Mouse (Mus musculus) heart, adult 8-10 months (tissue): Measurements from ENCODE around the gene 0610010F05Rik. TPM values are rescaled to one million over a fixed set of nuclear protein-coding genes. Genes with fewer than 3 reads are reported as not detected.

Source experiments
- DNase-seq: peaks from one replicate; pipeline ENCODE4 v3.0.0; 2022; ENCODE audit warnings: low spot score
- total RNA-seq, 4 experiments: library from RNA; stranded (reverse); gene quantifications; 2 replicates each; pipeline ENCODE4 v1.2.4; 2022

0610010F05Rik gene
- total RNA-seq, 4 experiments from 2014 or later, result 7.6 to 11.5 (median 9.1) TPM

GRCm38 (mm10) chr11:23565761-23566160, 67.7 kb downstream of the 0610010F05Rik start:
- peak; percentile 63 for DNase-seq

GRCm38 (mm10) chr11:23557039-23557630, 76.3 kb downstream of the 0610010F05Rik start:
- no peak for DNase-seq

GRCm38 (mm10) chr11:23537446-23537845, 96.0 kb downstream of the 0610010F05Rik start:
- no peak for DNase-seq

- DNase-seq, result no peak
Observed at GRCm38 (mm10) chr11:23520473-23521205, 112.8 kb downstream of the 0610010F05Rik start, which contains the start of gene 1700093K21Rik. Gene 1700093K21Rik (minus strand): TSS chr11:23521155.

GRCm38 (mm10) chr11:23518981-23519380, 114.5 kb downstream of the 0610010F05Rik start:
- no peak for DNase-seq

- DNase-seq, result no peak
Observed at GRCm38 (mm10) chr11:23515315-23515714, 118.1 kb downstream of the 0610010F05Rik start.

Other genes with a start within 250 kb of the 0610010F05Rik start
- 10 to 100 TPM; 46.4 to 56.1 (median 53.7) TPM for gene Ahsa2, start 135.6 kb downstream of the 0610010F05Rik start, total RNA-seq
- gene 1700093K21Rik, start 112.5 kb downstream of the 0610010F05Rik start, total RNA-seq, result not detected
- 10 to 100 TPM in 2 of 4 experiments, 1 to 10 TPM in 2; 7.0 to 12.7 (median 9.6) TPM for gene Pus10, start 32.0 kb upstream of the 0610010F05Rik start, total RNA-seq
- gene Pex13, start 32.3 kb upstream of the 0610010F05Rik start, total RNA-seq, result 10 to 100 TPM; 20.5 to 30.7 (median 28.6) TPM
- gene Rel, start 137.3 kb upstream of the 0610010F05Rik start, total RNA-seq, result 1 to 10 TPM; 6.3 to 8.5 (median 7.3) TPM